Mouse (Mus musculus): Measurements from ENCODE around the gene Tnfrsf13b.
"Not testable (repeated sequence)": the region's sequence is repeated elsewhere in the genome, so short reads cannot be mapped to it uniquely, and the experiment has no call there.

Gene Tnfrsf13b

DNA sequence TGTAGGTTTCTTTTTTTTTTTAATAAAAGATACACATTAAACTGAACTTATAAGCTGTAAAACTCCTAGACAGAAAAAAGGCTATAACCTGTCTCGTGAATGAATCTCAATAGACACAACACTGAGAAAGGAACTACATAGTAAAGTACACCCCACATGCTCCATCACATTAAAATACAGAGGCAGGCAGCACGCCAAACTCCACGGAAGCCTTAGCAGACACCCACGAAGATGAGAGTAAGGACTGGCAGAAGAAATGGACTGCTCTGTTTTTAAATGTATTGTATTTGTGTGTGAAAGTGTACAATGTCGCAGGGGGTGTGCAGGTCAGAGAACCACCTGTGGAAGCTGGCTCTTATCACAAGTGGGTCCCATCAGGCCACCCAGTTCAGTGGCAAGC lies 43.6 kb downstream of the Tnfrsf13b start:
- no peak for DNase-seq (ENCODE audit: low read depth, low spot score)

DNA sequence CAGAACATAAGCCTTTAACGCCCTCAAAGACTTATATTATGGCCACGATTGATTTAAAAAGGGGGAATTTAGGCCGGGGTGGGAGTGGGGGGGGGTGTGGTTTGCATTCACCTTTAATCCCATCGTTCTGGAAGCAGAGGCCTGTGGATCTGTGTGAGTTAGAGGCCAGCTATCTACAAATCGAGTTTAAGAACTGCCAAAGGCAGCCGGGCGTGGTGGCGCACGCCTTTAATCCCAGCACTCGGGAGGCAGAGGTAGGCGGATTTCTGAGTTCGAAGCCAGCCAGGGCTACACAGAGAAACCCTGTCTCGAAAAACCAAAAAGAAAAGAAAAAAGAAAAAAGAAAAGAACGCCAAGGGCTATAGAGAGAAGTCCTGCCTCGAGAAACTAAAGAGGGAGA lies 46.9 kb downstream of the Tnfrsf13b start:
- not testable (repeated sequence) for DNase-seq (ENCODE audit: low read depth, low spot score)

DNA sequence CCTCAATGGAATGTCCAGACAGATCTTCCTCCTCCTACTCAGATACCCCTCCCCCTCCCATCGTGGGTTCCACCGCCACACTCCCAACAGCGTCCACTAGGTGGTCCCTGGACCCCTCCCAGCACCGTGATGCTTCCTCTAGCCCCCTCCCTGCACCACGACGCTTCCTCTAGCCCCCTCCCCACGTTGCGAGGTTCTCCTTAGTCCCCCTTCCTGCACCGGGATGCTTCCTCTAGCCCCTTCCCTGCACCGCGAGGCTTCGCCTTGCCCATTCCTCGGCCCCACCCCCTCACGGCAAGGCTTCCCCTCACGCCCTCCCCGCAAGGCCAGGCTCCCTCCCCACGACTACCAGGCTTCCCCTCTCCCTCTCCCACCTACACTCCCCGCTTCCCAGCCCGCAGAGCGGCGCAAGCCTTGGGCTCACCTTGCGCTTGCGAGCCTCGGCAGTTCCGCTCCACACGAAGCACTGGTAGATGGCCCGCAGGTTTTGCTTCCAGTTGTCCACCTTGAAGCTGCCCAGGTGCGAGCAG lies 47.8 kb downstream of the Tnfrsf13b start:
- peak; percentile 55 for DNase-seq (ENCODE audit: low read depth, low spot score)

DNA sequence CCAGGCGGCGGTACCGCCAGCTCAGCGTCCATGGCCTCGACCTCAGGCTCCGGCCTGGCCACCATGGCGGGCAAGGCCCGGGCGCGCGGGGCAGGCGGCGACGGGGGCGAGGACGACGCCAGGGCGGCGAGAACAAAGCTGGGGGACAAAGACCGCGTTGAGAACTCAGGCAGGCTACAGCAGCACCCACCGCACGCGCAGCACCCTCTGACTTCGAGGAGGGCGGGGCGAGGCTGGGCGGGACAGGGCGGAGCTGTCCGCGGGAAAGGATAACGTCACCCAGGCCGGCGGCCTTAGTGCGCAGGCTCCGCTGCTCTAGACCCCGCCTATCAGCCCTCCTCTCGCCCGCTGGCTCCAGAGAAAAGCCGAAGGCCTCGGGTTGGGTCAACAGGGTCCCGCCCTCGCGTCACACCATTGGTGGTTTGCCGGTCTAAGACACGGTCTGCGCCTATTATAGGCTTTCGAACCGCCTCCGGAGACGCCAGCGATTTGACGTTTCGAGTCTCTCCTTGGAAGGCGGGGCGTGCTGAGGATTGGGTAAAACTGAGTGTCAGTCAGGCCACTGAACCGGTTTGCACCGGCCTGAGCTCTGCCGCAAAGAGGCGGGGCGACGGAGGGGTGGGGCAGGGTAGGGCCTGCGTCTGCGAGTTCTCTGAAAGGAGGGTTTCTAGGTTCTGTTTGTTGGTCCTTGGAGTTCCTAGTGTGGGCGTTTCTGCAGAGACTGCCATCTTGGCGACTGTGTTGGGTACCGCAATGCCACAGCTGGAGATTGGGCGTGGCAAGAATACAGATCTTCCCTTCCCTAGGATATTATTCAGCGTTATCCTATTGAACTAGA lies 48.5 kb downstream of the Tnfrsf13b start, which contains the start of gene Usp22:
Gene Usp22, minus strand, starts transcription at position 235 of the 838 bp plus-strand sequence.
- DNase-seq (ENCODE audit: low read depth, low spot score): peak; percentile 100

DNA sequence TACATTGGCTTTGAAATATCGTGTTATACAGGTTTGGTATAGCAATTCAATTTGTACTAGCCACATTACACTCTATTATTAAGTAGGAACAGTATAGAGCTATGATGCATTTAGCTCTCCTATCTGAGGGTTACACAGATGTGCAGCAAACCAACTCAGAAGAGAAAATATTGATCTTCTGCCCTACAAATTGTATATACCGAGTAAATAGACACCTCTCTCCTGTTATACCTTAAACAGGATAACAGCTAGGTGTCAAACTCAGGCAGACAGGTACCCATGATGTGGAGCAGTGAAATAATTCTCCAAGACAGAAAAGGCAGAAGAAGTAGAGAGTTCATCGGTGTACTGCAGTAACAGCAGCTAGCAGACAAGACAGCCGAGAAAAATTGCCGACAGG lies 49.2 kb downstream of the Tnfrsf13b start:
- no peak for DNase-seq (ENCODE audit: low read depth, low spot score)

DNA sequence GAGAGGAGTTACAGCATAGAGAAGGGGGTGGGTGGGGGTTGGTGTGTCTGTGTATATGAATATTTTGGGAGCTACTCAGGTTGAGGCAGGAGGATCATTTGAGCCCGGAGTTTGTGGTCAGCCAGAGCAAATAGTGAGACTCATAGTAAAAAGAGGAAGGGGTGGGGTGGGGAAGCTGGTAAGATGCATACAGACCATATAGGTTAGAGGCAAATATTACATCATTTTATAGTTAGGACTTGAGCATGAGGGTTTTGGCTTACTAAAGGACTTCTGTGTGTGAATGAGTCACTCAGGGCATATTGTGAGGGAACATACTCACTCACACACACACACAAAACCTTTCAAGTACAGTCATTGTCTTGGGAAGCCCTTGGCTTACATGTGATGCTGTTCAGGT lies 49.8 kb downstream of the Tnfrsf13b start:
- no peak for DNase-seq (ENCODE audit: low read depth, low spot score)

DNA sequence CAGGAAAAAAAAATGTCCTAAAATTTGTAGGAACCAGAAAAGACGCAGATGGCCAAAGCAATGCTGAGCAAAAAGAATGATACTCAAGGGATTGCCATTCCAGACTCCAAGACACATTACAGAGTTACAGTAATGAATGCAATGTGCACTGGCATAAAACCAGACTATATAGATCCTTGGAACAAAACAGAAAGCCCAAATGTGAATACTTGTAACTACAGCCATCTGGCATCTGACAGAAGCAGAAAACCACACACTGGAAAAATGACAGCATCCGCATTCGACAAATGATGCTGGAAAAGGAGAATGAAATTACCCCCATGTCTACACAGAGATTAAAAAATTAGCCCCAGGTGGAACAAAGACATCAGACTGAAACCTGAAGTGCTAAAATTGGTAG lies 53.8 kb downstream of the Tnfrsf13b start:
- DNase-seq (ENCODE audit: low read depth, low spot score): peak; percentile 63

DNA sequence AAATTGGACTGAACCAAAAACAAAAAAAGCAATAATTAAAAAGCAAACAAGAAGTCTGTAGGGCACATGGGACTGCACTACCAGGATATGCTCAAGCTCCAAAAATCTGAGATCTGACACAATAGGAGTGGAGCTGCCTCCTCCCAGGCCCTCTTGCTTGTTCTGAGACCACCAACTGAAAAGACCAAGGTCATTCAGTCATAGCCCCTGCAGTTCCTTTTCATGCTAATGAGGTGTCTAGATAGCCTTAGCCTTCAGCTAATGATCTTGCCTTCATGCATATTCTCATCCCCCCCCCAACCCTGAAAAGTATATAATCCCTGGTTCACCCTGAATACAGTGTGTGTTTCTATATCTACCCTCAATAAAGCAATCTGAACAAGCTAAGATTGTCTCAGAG lies 55.1 kb downstream of the Tnfrsf13b start:
- no peak for DNase-seq (ENCODE audit: low read depth, low spot score)

DNA sequence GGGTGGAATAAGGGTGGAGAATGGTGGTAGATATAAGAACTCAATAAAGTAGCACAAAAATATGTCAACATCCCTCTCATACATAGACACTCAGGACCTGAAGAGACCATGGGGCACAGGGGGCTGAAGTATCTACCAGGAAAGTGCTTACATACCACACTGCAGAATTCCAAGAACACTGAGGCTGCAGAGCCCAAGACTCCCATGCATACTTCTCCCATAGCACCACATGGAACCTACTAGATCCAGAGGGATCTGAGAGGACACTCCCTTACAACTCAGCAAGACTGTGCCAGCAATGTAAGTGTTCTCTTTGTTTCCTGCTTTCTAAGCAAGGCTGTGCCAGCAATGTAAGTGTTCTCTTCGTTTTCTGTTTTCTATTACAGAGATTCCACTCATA lies 57.3 kb downstream of the Tnfrsf13b start:
- no peak for DNase-seq (ENCODE audit: low read depth, low spot score)

DNA sequence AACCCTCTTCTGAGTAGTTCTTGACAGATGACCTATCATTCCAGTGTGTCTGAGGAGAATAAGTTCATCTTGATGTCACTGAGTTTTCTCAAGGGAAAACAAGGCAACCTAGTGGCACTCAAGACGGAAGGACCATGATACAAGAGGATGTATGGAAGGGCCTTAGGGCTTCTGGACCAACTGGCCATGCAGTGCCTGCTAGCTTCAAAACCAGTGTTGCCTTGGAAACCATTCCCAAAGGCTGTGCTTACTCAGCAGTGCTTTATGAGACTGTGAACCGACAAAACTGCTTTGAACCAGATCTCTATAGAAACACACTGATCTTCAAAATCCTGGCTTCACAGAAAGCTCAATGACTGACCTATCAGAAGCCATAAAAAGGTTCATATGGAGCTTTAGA lies 64.2 kb downstream of the Tnfrsf13b start:
- peak; percentile 36 for DNase-seq (ENCODE audit: low read depth, low spot score)

DNA sequence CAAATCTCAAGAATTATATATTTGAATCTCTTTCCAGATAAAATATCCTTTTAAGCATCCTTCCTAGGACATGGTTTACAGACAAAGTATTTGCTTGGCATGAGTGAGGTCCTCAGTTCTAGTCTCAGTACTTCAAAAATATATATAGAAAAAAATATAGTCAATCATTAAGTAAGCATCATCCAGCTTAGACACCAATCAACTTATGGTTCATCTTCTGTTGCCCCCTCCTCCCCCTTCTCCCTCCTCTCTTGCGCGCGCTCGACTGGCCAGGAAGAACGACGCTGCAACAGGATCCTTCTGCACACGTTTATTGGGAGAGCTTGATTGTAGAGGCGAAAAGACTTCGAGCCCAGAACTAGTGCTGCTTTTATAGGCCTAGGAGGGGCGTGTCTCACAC lies 65.6 kb downstream of the Tnfrsf13b start:
- DNase-seq (ENCODE audit: low read depth, low spot score): not testable (repeated sequence)

DNA sequence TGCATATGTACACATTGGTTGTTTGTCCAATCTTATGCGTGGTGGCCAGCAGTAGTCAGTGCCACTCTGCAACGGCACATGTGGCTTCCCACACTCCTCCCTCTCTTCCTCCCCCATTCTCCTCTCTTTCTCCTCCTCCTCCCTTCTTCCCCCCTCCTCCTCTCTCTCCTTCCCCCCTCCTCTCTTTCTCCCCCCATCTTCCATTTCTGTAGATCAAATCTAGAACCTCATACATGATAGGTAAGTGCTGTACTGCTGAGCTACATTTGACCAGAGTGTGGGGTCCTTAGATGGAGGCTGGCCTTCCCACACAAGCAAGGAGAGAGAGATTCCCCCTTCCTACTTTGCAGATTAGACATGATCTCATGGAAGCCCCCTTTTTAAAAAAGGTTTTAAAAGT lies 66.2 kb downstream of the Tnfrsf13b start:
- DNase-seq (ENCODE audit: low read depth, low spot score): no peak

DNA sequence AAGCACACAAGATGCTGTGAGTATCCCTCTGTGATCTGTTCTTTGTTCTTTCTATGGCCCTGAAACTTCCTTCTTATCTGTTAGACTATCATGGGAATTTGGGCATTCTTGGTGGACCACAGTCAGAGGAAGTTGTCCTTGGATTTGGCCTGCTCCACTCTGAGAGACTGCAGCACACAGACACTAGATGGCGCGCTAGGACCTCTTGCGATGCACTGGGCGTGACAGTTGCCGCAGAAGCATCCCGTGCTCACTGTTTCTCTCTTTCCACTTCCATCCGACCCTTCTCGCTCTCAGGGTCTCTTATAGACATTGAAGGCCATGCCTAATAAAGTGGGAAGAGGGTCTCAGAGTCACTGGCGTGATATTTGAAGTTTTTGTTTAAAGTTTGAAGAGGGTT lies 66.8 kb downstream of the Tnfrsf13b start:
- no peak for DNase-seq (ENCODE audit: low read depth, low spot score)

DNA sequence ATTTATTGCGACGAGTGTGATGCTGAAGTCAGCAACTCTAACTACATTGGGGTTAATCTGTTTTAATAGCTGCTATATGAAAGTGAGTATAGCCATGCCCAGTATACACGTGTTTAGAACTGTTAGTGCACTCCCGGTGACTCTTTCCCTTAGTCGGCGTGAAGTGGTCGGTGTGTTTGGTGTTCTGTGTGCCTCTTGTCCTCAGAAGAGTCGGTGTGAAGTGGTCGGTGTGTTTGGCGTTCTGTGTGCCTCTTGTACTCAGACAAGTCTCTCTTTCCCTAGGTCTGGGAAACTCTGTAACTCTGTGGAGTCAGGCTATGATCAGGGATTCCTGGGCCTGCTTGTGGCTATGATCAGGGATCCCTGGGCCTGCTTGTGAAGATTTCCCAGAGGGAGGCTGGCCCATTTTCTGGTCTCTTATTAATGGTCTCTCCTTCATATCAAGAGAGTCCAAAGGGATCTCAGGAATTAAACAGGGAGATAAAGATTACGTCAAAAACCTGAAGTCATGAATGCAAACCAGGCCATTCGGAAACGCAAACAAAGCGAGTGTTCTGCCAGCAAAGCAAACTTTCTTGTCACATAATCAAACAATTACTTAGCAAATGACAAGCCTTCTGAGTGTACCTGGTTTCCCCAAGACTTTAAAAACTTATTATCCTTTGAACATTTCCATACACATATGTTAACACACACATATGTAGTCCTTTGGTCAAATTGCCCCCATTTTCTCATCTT lies 70.2 kb downstream of the Tnfrsf13b start:
- no peak for DNase-seq (ENCODE audit: low read depth, low spot score)

DNA sequence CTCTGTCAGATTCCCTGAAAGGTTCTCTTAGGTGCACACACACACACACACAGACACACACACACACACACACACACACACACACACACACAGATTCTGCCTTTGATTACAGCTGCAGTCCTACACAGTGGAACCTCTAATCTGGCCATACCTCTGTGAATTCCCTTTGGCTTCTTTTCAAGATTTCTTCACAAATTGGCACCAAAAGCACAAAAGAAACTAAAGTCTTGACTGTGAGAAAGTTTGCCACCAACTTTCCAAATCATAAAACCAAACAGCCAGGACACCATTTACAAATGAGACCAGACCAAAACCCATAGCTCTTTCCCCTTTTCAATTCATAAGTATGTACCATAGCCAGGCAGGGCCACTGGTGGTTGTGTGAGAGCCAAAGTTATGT lies 71.4 kb downstream of the Tnfrsf13b start:
- DNase-seq (ENCODE audit: low read depth, low spot score): no peak
